Mouse (Mus musculus) gastrocnemius, adult 8-10 months (tissue): ENCODE measurements around the gene Myo1e. TPM values are rescaled to one million over a fixed set of nuclear protein-coding genes. Genes with fewer than 3 reads are reported as not detected.

Experiments used
- DNase-seq, 2 experiments: peaks; one replicate each; pipeline ENCODE4 v3.0.0; 2022; ENCODE audit warnings: low spot score in 2 of 2
- total RNA-seq, 4 experiments: library from RNA; stranded (reverse); gene quantifications; 2 replicates each; pipeline ENCODE4 v1.2.4; 2022

Gene Myo1e
- total RNA-seq, 4 experiments from 2014 or later: 4.7 to 8.3 (median 5.3) TPM

DNA sequence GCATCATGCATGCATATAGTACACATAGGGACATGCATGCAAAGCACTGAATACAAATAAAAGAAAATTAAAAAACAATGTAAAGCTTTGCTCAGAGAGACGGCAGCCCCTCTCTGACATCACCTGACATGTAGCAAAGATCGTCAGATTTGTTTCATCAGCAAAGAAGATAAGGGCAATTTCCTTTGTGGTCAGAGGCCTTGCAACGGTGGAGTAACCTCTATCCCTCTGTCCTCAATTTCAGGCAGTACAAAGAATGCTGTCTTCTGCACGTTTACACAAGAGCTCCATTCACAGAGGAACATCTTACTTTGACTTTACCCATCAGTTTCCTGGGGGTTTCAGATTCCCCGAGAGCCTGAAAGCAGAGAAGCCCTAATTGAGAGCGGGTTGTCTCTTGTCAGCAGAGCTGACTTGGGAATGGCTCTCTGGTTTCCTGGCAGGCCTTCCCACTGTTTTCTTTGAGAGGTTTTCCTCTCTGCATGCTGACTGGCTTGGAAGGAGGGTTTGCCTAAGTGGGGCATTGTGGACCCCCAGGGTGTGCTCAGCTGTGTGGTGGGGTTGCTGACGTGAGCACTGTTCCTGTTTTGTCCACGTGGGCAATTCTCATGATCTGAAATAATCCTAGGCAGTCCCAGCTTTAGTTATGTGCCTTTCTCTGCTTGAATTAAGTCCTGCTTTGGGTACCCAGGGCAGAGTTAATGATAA is 144.6 kb downstream of the Myo1e start:
- no peak for DNase-seq

DNA sequence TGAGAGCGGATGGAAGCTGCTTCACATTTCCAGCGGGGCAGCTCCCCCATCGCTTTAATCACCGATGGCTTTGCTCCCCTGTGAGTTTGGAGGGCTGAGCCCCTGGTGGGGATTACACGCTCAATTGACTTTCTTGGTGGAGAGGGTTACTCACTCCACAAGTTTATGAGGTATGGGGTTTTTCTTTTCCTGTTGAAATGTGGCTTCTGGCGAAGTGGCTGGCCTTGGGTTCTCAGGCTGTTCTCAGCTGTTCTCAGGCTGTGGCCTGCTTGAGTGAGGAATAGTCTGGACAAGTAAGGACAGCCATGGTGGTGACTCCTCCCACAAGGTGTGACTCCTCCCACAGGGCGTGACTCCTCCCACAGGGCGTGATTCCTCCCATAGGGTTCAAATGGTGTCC is 149.1 kb downstream of the Myo1e start:
- DNase-seq: no peak

DNA sequence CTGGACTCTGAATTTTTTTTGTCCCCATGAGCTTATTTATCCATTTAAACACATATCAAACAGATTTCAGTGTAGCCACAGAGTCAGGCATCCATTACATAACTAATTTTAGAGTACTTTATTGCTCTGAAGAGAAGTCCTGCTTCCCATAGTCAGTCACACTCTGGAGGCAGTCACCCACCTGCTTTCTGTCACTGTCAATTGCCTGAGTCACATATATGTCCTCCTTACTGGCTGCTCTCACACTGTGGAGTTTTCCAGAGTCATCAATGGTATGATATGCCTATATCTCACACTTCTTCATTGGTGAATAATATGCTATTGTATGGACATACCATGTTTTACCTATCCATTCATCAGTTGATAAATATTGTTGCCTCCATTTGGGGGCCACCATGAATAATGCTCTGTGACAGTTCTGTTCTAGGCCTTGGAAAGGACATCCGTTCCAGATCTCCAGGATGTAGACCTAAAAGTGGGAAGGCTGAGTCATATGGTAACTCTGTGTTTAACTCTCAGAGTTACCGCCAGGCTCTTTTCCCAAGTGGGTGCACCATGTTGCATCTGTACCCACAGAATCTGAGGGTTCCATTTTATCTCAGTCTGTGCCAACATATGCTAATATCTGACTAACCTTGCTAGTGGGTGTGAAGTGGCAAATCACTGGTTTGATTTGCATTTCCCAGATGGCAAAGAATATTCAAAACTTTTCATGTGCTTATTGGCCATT is 152.4 kb downstream of the Myo1e start:
- no peak for DNase-seq

DNA sequence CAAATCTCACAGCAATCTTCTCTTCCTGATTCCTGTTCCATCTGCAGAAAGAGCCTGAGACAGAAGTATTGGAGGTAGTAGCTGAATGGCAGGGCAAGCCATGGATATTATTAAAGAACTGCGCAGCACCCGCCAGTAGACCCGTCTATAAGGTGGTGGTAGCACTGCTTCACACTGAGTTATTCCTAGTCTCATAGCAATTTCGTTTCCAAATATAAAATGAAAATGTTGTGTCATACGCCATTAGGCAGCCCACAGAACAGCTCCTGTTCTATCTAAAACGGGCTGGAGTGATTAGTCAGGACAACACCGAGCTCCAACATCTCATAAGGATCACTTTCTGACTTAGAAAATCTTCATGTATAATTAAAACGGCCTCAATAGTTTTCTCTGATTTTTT is 157.6 kb downstream of the Myo1e start:
- DNase-seq: no peak

DNA sequence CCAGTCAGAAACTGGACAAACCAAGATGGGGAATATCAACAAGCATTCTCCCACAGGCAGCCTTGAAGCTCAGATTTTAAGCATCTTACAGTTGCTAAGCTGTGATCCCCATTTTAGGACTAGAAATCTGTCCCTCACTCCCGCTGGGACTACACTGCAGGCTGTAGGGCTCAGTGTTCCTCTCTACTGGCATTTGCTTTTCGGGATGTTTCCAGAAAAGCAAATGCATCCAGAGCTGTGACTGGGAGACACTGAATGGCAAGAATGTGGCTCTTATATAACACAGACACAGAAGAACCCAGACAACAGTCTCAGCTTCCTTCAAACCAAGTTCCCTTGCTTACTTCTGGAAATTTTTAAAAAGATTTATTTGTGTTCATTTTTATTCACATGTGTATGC is 158.8 kb downstream of the Myo1e start:
- DNase-seq: no peak

DNA sequence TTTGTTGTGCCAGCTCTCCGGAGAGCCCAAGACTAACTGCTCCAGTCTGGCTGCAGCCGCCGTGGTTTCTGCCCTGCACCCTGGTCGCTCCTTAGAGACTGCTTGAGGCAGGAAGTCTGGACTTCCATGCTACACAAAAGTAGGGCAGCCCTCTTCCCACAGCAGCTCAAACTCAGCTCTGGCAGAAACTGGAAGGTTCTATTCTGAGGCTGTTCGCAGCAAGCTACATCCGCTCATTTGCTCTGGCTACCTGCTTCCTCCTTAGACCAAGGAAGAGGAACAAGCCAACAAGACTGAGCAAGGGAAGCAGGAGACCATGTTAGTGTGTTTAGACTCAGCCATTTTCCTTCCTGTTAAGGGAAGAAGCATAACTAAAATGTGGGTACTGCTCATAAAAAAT is 159.7 kb downstream of the Myo1e start:
- no peak for DNase-seq

DNA sequence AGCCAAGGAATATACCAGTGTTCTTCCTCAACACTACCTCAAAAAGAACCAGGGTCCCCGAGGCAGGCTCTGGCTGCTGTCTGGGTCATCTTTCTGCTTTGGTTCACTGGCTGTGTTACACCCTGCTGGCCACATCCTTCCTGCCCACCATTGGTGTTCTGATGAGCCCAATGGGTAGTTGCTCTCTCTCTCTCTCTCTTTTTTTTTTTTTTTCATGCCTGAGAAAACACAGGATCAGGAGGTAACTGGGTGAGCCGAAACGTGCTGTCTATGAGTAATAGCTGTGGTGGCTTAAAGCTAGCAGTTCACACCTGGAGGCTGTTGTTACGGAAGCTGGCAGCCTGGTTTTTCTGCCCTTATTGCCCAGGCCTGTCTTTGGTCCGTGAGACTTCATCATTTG is 164.5 kb downstream of the Myo1e start:
- DNase-seq: no peak

DNA sequence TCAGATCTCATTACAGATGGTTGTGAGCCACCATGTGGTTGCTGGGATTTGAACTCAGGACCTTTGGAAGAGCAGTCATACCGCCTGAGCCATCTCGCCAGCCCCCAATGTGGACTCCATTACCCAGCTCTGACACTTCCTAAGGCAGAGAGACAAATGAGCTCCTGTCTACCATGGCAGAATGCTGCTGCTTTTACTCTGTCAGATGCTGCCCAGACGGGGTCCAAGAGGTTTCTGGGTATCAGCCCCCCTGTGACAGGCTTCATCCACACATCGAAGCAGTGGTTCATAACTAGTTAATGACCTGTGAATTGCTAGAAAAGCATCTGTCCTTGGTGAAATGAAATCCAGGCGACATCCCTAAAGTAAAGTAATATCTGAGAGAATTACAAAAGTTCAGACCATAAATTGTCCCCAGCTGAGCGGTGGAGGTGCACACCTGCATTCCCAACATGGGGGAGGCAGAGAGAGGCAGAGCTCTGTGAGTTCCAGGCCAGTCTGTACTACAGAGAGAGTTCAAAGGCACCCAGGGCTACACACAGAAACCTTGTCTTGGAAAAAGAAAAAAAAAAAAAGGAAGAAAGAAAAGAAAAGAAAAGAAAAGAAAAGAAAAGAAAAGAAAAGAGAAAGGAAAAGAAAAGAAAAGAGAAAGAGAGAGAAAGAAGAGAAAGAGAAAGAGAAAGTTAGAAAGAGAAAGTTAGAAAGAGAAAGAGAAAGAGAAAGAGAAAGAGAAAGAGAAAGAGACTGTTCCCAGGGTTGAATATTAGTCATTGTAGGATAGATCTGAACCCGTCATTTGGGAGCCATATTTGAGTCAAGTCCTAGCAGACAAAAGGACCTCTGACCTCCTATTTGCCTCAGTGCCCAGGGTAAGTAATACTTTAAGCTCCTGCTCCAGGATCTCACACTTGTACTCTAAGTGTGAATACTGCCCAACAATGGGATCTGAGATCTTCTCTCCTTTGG is 172.6 kb downstream of the Myo1e start:
- DNase-seq: no peak

DNA sequence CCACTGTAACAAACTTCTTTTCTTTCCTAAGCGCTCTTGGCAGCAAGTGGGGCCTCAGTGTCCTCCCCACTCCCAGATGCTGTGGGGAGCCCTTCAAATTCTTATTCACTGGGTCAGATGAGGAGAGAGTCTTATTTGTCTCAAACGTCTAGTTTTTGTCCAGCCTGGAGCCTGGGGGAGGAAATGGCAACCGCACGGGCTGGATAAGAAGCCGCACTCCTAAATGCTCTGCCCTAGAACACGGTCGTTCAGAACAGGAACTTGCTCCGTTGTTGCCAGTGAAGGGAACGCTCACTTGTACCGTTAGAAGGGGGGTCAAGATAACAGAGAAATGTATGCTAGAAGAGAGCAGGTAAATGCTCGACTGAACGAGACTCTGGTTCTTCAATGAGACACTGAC is 174.9 kb downstream of the Myo1e start:
- DNase-seq: peak in 1 of 2 experiments; percentile 8

DNA sequence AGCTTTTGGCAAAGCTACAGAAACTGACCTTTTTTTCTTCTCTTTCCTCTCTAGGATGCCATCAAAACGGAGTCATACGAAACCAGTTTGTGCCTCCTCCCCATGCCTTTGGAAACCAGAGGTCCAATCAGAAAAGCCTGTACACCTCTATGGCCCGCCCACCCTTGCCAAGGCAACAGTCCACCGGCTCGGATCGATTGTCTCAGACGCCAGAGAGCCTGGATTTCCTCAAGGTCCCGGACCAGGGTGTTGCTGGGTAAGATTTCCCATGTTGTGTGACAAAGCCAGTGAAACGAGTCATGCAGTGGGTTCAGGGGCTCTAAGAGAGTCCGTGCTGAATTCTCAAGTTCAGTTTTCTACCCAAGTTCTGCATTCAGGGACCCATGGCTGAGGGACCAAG is 176.6 kb downstream of the Myo1e start:
- DNase-seq: no peak

DNA sequence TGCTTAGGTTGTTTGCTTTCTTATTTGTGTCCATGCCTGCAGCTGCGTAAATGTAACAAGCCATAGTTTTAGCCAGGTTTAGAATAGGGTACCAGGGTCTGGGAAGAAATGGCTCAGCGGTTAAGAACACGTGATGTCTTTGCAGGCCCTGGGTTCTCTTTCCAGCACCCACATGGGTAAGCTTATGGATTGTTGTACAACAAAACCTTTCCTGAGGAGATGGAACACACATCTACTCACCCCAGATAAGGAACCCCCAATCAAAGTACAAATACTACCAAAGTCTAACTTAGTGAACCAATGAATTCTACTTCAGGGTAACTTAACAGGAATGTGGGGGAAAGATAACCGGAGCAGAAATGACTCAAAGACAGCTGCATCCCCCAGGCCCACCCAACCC is 177.3 kb downstream of the Myo1e start:
- no peak for DNase-seq

DNA sequence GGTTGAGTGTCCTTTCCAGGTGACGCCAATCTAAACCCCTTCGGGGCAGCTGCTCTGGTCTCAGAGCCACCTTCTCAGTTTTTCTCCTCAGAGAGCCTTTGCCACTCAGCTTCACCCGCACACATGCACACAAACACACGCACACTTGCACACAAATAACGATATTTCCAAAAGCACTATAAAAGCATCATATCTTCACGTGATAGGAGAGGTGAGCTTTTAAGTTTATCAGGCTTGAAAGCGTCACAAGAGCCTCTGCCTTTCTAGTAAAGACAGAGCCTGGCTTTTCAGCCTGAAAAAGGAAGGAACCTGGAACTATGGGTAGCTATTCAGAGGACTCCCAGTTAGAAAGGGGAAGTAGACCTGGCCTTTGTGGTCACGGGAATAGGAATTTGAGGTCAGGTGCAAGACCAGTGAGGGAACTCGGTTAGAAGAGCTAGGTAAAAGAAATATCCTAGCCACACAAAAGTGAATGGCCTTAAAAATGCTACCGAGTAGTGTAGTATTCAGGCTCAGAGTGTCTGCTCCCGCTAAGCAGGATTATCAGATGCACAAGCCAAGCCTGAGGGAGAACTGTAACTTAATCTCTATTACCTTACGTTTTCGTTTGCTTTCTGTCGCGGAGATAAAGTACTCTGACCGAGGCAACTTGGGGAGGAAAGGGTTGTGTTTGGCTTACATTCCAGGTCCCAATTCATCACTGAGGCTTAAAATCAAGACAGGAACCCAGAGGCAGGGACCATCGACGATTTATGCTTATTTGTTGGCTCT is 178.0 kb downstream of the Myo1e start:
- DNase-seq: no peak

DNA sequence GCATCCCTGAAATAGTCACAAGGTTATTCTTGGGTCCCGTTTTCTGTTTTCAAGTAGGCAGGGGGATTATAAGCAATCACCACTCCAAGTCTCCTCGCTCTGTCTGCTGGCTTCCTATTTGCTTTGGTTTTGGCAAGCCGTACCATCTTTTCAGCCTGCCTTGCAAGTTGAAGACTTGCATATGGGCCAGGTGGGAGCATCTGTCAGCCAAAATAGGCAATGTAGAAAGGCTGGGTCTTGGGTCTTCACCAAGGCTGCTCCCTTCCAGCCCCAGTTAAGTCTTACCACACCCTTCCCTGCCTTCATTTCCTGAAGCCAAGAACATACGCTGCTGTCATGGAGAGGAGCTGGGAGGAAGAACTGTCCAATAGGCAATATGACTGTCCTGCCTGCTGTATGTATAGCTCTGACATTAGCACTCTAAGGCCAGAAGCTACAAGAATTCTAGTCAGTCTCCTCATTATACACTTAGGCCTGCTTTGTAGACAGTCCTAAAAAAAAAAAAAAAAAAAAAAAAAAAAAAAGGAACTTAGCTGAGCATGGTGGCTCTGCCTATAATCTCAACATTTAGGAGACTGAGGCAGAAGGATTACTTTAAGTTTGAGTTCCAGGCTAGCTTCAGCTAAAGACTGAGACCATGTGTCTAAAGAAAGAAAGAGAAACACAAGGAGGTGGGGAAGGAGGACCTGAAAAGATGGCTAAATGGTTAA is 180.4 kb downstream of the Myo1e start:
- DNase-seq: peak in 1 of 2 experiments; percentile 32

DNA sequence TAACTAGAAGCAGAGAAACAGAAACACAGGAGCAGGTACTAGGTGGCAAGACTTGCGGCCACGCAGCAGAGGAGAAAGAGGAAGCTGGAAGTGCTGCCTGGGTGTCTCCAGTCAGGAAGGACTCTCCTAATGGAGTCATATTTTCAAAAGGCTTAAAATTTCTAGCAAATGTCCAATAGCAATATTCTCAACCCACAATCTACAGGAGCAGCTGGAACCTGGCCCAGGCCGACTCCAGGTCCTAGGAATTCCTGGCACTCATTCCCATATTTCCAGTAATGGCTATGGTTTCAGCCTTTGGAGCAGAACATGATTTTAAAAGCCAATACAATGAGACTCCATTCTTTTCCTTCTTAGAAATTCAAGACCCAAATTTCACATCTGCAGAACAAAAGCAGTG is 182.4 kb downstream of the Myo1e start:
- DNase-seq: peak in 1 of 2 experiments; percentile 8

DNA sequence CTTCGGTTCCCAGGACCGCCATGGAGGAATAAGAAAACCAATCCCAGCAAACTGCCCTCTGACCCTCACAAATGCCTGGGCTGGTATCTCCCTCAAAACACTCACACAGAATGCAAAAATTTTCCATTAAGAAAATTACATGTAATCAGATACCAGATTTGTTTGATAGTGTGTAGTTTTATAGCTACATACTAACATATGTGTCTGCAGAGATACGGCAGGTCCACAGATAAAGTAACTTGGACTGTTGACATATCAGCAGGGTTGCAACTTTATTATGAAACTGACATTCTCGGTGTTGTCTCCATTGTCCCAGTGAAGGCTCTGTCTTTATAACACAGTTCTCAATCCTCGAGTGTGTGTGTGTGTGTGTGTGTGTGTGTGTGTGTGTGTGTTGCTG is 183.9 kb downstream of the Myo1e start:
- DNase-seq: no peak

DNA sequence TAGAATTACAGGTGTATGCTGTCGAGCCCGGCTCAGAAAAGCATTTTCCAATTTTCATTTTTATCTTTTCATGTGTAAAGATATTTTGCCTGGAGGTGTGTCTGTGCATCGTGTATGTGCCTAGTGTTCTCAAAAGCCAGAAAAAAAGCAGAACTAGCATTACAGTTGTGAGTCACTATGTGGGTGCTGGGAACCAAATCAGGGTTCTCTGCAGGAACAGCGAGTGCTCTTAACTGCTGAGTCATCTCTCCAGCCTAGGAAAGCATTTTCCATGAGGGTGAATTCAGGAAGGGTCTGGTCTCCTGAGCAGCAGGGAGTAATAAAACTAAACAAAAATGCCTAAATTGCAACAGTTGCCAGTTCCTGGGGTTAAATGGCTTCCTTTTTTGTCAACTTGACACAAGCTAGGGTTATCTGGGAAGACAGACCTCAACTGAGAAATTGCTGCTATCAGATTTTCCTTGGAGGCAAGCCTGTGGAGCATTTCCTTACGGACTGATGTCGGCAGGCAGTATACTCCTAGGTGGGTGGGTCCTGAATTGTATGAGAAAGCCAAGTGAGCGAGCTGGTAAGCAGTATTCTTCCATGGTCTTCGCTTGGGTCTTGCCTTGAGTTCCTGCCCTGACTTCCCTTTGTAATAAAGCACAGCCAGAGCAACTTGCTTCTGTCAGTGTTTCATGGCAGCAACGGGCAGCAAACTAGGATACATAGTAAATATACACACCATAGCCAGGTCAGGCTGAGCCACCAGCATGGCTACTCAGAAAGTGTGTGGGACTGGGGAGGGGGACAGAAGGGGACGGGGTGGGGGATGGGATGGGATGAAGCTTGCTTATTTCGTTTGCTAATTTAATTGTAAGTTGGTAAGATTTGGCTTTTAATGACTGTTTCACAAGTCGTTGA is 184.8 kb downstream of the Myo1e start:
- DNase-seq: no peak

DNA sequence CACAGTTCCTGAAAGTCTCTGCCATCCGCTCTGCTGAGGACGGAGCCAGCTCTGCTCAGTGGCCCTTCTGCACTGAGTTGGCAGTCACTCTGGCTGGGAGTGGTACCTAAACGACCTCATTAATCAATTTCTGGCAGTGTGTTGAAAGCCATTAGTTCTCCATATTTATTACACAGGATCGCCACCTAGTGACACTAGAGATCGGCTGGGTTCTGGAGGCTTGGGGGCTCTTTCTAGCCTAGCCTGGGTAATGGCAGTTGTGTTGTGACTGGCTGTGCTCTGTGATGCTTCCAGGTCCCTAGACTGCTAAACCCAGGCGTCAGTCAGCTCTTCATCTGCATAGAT is 185.4 kb downstream of the Myo1e start:
- peak in 1 of 2 experiments; percentile 16 for DNase-seq

DNA sequence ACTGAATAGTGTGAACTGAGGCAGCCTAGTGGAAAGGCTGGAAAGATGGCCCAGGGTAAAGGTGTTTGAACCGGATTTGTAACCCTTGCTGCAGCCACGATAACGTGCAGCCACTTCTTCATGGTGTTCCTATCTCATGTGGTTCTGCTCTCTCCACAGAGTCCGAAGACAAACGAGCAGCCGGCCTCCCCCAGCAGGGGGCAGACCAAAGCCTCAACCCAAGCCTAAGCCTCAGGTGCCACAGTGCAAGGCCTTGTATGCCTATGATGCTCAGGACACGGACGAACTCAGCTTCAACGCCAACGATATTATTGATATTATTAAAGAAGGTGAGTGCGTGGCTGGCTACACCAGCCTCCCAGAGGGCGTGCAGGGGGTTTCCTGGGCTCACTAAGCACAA is 188.5 kb downstream of the Myo1e start:
- no peak for DNase-seq

DNA sequence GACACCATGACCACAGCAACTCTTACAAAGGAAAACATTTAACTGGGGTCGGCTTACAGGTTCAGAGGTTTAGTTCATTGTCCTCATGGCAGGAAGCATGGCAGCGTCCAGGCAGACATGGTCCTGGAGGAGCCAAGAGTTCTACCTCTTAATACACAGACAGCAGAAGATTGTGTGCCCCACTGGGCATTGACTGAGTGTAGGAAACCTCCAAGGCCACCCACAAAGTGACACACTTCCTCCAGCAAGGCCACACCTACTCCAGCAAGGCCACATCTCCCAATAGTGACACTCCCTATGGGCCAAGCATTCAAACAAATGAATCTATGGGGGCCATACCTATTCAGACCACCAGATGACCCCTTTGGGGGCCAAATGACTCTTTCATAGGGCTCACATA is 188.9 kb downstream of the Myo1e start:
- DNase-seq: no peak
